Mouse (Mus musculus): Measurements from ENCODE around the gene Slfn4. TPM values are rescaled to one million over a fixed set of nuclear protein-coding genes. Genes with fewer than 3 reads are reported as not detected.

Slfn4 gene
- total RNA-seq, 2 experiments from 2014 or later: 0.08 TPM; not detected in 1

Other genes starting within 250 kb of the Slfn4 start
- 10 to 100 TPM; 18.9 to 27.1 TPM for gene Slfn5, start 223.8 kb upstream of the Slfn4 start, total RNA-seq (2021)
- under 1 TPM; 0.20 to 0.59 TPM for gene Slfn9, start 183.4 kb upstream of the Slfn4 start, total RNA-seq (2021)
- under 1 TPM in 1 of 2 experiments, not detected in 1; 0.19 TPM for gene Slfn8, start 154.4 kb upstream of the Slfn4 start, total RNA-seq (2021)
- 1 to 10 TPM in 1 of 2 experiments, under 1 TPM in 1; 0.69 to 1.9 TPM for gene Slfn2, start 110.1 kb upstream of the Slfn4 start, total RNA-seq (2021)
- not detected for gene Slfn1, start 58.3 kb upstream of the Slfn4 start, total RNA-seq (2021)
- 1 to 10 TPM; 1.2 to 1.3 TPM for gene Slfn3, start 16.1 kb downstream of the Slfn4 start, total RNA-seq (2021)
- gene Slfn14, start 111.5 kb downstream of the Slfn4 start, total RNA-seq (2021): not detected
- gene Ap2b1, start 123.8 kb downstream of the Slfn4 start, total RNA-seq (2021): 10 to 100 TPM; 30.1 to 32.3 TPM
- 10 to 100 TPM in 1 of 2 experiments, 1 to 10 TPM in 1; 9.0 to 11.9 TPM for gene Pex12, start 127.4 kb downstream of the Slfn4 start, total RNA-seq (2021)
- under 1 TPM; 0.32 to 0.59 TPM for gene Rasl10b, start 234.0 kb downstream of the Slfn4 start, total RNA-seq (2021)

All from gastrocnemius, postnatal 25 days (tissue).